Mouse (Mus musculus) T-helper 17 cell (primary cell): ENCODE results near the gene Rufy4.

ENCODE experiments used
- in situ Hi-C, 2 experiments: fragments of 300-600 bp; cut with MboI, MseI; formaldehyde crosslinking; loops; 1 replicate in 1 of 2; 2 replicates in 1 of 2; pipeline ENCODE4 v1.15.1; 2025; ENCODE audit warnings: high pct_unique_total_duplicates in 2 of 2

Gene Rufy4

DNA sequence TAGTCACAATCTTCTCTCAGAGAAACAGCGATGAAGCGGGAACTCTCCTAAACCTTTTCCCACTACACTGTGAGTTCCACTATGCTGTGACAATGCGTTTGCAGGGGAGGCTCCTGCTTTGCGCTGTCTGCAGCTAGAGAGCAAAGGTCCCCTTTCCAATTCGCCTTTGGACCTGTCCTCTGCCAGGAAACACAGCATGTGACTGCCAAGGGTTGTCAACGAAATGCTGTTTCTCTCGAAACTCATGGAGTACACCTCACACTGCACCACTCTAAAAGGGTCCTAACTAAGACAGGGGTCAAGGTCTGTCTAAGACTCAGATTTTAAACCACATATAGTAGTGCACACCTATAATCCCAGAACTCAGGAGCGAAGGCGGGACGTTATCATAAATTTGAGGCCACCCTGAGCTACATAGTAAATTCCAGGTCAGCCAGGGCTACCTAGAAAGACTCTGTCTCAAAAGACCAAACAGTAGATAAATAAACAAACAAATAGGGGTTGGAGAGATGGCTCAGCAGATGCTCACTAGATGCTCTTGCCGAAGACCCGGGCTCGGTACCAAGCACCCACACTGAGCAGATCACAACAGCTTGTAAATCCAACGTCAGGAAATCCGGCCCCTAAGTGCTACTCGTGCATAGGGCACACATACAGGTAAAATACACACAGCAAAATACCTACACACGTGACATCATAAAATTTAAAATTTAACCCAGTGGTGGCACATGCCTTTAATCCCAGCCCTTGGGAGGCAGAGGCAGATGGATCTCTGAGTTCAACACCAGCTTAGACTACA, 71.5 kb downstream of the Rufy4 start:
- in situ Hi-C loops: no loop called here
